Mouse (Mus musculus): ENCODE data around the gene Slc30a5.
"Not testable (repeated sequence)": the region's sequence is repeated elsewhere in the genome, so short reads cannot be mapped to it uniquely, and the experiment has no call there.

Gene Slc30a5

DNA sequence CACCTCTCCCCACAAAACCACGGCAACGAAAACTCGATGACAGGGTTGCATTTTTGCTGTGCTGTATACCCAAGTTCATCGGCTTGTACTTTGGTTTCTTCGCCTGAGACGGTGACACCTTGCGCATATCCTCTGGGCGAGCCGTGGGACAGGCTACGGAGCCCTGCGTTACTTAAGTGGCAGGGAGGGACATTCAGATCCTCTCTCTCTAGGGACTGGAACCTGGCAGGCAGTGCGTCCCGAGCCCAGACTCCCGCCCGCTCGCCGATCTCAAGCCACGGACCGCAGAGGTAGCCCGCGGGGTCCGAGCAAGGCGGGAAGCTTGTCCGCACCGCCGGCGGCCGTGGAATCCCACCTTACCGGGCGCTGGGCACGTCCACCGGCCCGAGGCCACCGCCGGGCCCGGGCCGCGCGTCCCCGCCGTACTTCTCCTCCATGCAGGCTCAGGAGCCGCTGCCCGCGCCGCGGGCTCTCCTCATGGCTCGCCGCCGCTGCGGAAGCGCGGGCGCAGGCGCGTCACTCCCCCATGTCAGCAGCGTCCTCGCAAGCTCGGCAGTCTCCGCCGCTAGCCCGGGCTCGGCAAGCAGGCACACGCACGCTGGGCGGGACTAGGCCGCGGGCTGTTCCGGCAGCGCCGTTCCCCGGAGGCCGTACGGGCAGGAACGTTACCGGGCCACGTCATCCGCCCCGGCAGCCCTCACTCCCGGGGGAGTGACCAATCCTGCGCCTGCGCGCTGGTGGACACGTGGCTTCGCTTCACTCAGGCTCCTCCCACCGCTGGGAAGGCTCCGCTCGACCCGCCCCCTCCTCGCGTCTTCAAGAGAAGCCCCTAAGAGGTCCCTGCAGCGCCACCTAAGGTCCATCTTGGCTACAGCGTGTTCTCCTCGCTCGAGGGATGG, at the start of gene Slc30a5:
Slc30a5 (minus strand) TSS at position 687 of the 899 bp plus-strand sequence.
- peak; percentile 100 for DNase-seq (ENCODE audit: low read depth, low spot score)

DNA sequence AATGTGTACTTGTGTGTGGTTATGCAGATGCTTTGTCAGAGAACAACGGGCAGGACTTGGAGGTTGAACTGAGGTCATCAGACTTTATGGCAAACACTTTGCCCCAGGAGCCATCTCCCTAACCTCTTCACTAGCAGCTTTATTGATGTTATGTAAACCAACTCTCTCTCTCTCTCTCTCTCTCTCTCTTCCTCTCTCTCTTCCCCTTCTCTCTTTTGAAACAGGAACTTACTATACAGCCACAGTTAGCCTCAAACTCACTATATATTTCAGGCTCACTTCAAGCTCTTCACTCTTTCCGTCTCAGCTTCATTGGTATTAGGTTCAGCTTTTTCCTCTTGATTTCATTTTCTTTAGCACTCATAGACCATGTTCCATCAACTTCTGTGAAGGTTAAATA, 48.7 kb upstream of the Slc30a5 start:
- DNase-seq (ENCODE audit: low read depth, low spot score): no peak

DNA sequence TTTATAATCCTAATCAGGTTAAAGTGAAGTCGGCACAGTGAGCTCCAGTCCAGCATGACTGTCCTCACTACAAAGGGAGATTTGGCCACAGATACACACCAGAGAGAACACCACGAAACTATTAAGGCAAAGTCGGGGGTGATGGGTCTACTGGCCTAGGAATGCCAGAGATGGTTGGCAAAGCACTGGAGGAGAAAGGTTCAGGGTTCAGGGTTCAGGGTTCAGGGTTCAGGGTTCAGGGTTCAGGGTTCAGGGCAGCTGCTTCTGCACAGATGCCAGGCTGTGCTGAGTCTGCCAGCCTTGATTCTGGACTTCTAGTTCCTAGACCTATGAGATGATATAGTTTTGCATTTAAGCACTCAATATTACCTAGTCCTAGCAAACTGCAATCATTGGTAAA, 46.6 kb upstream of the Slc30a5 start:
- no peak for DNase-seq (ENCODE audit: low read depth, low spot score)

DNA sequence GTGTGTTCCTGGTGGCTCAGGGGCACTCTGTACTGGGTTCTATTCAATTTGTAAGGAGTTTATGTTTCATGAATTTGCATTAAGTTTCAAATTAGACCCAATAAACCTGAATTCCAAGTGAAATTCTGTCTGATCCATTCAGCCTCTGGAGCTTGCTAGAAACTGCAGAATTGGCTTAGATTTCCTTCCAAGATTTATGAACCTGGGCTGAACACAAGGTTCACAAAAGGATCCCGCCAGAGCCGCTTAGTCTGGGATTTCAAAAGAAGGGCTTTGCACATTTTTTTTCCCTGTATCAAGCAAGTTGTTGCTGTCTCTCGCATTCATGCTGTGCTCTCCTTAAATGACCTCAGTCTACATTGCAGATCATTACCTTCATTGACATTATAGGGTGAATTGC, 46.1 kb upstream of the Slc30a5 start:
- no peak for DNase-seq (ENCODE audit: low read depth, low spot score)

DNA sequence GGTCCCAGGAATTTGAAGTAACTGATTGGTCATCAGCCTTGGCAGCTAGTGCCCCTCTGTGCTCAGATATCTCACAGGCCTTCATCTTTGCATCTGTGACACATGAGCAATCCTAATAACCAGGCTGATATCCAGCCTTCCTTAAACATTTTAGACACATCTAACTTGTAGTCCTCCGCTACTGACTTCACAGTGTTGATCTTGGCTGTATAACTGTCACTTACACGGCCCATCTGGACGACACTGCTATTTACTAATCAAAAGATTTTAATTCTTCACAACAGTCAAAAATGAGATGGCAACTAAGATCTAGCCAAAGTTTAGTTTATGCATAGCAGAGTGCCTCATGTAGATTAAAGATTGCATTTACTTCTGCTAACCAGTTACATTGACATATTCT, 45.0 kb upstream of the Slc30a5 start:
- DNase-seq (ENCODE audit: low read depth, low spot score): no peak

DNA sequence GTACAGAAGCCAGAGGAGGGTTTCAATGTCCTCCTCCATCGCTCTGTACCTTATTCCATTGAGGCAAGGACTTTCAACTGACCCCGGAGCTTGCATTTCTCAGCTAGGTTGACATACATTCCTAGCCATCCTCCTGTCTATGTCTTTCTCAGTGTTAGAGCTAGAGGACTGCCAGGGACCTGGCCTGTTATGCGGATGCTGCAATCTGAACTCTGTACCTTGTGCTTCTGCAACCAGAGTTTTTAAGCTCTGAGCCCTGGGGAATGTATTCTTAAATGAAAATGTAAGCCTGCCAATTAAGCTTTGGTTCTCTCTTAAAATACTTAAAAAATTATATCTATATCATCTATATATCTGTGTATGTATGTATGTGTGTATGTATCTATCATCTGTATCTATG, 44.5 kb upstream of the Slc30a5 start:
- DNase-seq (ENCODE audit: low read depth, low spot score): no peak

DNA sequence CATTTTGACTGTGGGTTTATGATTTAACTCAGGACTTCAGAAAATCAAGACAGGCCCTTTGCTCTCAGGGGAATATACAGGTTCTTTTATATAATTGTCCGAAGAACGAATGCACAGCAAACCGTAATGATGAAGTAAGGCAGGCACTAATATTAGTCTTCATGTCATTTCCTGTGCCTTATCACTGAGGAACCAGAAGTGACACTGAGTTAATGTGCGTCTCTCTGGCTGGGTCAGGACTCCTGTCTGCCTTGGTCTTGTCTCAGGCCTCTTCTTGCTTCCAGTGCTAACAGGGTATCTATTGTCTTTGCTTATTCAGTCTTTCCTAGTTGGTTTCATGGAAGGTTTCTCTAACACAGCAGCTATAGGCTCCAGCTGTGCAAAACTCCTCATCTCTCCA, 41.9 kb upstream of the Slc30a5 start:
- no peak for DNase-seq (ENCODE audit: low read depth, low spot score)

DNA sequence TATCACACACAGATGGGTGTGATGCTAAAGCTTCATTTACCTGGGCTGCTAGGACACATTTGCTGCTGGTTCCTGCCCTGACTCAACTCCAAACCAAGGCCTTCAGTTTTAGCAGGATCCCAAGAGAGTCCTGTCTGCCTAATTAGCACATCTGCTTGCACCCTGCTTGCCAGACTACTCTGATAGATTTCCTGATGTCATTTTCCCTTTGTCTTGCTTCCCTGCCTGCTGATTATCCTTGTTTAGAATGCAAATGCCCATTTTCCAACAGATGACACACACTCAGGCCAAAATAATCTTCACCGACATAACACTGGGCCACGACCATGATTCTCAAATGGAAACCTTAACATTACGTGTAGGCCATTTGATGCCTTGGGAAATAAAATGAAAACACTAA, 41.4 kb upstream of the Slc30a5 start:
- DNase-seq (ENCODE audit: low read depth, low spot score): no peak

DNA sequence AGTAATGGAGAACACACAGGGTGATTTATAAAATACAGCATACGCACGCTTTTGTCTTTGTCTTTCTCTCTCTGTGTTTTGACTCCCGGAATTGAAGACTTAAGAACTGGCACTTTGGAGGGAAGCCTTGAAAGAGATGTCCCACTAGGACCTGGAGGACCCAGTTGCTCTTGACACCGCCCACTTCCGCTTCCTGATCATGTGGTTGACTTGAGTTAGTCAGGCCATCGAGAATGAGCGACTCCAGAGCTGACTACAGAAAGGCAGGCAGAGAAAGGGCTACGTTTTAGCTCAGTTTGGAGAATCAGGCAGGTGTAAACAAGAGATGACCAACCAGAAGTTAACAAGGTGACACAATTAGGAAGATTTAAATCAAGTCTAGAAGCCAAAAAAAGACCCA, 40.3 kb upstream of the Slc30a5 start:
- DNase-seq (ENCODE audit: low read depth, low spot score): no peak

DNA sequence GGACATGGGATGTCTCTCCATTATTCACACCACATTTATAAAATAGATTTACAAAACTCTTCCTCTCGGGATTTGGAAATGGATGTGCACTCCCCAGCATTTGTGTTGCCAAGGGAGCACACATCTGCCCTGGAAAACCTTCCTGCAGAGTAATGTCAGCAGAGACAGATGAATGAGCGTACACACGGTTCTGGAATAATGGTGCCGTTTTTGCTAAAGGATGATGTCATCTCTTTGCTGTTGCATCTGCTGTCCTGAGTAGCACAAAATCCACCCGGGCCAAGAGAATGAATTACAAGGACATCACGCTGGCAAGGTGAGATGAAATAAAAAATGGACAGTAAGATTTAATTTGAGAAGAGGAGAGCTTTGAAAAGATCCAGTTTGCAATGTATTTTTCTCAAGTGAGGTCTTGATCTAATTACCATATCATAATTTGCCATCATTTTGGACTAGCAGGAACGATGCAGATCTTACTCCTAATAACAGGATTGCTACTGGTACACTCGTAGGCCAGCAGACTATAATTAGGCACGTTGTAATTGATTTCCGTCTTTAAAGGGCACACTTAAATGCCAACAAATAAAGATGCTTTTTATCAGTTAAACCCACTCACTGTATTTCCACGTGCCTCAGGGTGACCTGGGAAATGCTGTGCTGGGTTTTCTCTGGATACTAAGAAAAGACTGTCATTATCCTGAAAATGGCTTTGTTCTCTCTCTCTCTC, 38.4 kb upstream of the Slc30a5 start:
- DNase-seq (ENCODE audit: low read depth, low spot score): no peak

DNA sequence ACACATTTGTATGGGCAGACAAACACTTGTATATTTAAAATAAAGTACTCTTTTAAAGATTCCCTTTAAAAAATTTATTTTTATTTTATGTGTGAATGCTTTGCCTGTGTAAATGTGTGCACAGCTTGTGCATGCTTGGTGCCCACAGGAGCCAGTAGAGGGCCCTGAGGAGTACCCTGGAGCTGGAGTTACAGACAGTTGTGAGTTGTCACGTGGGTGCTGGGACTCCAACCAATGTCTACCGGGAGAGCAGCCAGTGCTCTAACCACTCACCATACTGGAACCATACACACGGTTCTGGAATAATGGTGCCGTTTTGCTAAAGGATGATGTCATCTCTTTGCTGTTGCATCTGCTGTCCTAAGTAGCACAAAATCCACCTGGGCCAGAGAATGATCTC, 36.6 kb upstream of the Slc30a5 start:
- DNase-seq (ENCODE audit: low read depth, low spot score): no peak

DNA sequence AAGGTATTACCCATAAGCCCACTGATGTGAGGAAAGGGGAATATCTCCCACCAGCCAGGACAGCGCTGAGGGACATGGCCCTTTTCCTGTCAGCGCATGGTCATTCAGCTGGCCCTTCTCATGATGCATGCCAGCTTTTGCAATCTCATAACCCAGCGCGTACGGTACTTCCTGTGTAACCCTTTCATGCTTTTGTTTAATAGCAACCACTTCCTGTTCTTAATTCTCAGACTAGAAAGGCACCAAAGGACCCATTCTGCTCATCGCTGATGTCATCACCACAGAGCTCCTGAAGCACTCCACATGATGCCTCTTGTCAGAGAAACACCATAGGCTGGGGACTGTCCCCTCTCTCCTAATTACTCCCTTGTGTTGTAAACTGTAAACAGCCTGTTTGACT, 33.1 kb upstream of the Slc30a5 start:
- peak; percentile 86 for DNase-seq (ENCODE audit: low read depth, low spot score)

DNA sequence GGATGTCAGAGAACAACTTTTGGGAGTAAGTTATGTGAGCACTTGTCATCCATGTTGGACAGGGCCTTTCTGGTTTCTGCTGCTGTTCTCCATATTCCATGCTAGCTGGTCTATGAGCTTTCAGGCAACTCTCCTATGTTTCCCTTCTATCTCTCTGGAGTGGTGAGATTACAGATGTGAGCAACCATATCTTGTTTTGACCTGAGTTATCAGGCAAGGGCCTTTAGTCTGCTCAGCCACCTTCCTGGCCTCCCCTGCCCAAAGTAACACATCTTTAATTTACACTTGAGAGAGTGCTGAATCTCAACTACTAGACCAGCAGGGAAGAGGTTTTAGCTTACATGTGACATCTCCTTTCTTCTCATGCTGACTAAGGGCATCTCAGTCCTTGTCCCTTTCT, 32.5 kb upstream of the Slc30a5 start:
- no peak for DNase-seq (ENCODE audit: low read depth, low spot score)

DNA sequence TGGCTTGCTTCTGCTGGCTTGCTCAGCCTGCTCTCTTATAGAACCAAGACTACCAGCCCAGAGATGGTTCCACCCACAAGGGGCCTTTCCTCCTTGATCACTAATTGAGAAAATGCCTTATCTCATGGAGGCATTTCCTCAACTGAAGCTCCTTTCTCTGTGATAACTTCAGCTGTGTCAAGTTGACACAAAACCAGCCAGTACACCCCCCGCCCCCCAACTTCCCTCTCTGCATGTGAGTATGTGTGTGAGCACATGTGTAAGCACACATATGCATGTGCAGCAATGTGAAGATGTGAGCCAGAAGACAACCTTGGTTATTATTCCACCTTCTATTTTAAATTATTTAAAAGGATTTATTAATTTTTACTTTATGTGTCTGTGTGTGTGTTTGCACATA, 30.7 kb upstream of the Slc30a5 start:
- not testable (repeated sequence) for DNase-seq (ENCODE audit: low read depth, low spot score)

DNA sequence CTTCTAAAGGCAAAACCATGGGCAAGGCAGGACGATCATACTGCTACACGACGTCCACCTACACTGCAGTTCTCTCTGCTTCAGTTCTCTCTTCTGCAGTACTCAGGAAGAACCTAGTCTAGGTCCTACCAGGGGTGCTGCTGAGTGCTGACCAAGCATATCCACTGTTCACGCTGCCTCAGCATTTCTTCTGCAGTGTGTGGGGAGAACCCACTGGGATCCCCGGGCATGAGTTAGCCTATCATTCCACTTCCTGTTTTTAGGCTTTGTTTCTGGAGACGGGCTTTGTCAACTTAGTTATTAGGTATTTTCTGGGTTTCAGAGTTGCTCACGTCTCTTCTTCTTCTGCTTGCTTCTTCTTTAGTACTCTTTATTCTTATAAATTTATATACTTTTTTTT, 25.9 kb upstream of the Slc30a5 start:
- DNase-seq (ENCODE audit: low read depth, low spot score): no peak

DNA sequence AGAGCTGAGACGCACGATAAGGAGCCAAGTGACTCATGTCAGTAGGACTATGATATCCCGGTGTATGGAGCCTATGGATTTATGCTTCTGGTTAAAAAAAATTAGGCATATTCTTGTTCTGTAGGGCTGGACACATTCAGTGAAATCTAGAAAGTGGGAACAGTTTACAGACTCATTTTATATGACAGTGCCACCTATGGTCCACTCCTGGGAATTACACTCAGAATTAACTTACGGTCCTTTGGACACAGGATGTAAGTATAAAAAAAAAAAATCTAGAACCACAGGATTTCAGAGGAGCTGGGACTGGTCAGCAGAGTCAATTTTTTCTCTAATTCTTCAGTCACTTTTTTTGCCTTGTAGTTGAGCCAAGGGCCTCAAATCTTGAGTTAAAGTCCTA, 20.9 kb upstream of the Slc30a5 start:
- DNase-seq (ENCODE audit: low read depth, low spot score): peak; percentile 73

DNA sequence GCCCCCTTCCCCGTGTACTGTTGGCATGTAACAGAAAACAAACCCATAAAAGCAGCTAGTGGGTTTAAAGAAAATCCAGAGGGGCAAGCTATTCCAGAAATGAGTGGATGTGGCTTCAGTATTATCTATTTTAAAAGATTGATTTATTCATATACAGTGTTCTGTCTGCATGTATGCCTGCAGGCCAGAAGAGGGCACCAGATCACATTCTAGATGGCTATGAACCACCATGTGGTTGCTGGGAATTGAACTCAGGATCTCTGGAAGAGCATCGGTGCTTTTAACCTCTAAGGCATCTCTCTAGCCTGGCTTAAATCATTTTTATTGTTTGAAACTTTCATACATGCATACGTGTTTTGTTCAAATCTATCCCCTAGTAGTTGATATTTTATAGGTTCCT, 19.9 kb upstream of the Slc30a5 start:
- DNase-seq (ENCODE audit: low read depth, low spot score): peak; percentile 45

DNA sequence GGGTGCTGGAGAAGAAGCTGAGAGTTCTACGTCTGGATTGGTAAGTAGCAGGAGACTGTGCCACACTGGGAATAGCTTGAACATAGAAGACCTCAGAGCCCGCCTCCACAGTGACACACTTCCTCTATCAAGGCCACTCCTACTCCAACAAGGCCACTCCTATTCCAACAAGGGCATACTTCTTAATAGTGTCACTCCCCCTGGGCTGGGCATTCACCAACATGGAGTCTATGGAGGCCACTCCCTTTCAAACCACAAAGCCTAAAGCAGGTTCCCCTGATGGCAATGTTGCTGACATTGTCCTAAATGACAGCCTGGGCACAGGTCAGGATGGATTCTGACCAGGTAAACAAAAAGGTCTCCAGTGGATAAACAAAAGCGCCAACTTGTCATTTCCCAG, 15.9 kb upstream of the Slc30a5 start:
- DNase-seq (ENCODE audit: low read depth, low spot score): no peak

DNA sequence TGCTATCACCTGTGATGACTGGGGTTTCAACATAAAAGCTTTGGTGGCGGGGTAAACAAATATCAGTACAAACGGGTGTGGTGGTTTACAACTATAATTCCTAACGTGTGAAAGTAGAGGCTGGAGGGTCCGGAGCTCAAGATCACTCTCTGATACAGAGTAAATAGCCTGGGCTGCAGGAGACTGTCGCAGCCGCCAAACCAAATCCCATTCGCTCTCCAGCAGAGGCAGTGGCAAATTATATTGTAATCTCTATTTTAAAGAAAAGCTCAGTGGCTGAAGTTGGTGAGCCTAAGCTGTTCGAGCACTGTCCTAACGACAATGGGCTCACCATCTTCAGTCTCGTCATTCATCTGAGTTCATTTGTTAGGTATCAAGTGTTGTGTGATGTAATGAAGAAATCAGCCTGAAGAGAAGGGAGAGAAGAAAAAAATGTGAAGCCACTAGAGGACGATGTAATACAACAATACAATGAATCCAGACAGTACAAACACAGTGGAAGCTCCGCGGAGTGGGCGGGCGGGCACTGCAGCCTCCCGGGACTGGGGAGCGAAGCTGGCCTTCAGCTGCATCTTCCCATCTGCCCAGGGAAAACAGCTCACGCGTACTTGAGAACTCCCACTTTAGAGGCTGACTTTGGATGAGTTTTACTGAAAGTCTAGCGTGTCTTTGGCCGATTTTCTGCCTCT, 13.8 kb upstream of the Slc30a5 start:
- DNase-seq (ENCODE audit: low read depth, low spot score): no peak

DNA sequence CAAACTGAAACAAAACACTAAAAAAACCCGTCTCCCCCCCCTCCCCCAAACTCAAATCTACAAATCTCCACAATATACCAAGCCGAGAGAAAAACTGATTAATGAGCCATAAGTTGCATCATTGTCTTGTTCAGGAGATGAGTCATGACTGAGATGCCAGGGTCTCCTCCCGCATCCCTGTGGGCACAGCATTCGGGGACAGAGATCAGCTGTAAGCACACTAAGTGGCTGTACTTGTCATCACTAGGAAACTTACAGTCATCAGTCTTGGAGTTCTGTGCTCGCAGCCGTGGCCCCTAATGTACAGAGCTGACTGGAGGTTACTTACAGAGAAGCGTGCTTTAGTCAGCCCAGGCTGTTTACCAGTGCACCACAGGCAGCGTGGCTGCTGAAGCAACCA, 13.0 kb upstream of the Slc30a5 start:
- no peak for DNase-seq (ENCODE audit: low read depth, low spot score)

DNA sequence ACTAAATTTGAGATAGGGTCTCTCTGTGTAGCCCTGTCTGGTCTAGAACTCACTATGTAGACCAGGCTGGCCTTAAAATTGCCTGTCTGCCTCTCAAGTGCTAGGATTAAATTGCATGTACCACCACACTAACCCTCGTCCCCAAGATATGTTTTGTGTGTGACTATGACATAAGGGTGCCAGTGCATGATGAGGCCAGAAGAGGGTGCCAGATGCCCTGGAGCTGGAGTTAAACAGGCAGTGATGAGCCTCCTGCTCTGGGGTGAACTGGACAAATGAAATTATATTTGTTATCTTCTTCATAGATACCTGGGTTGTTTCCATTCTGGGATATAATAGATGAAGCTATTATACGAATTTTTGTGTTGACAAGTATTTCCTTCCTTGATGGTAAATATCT, 10.7 kb upstream of the Slc30a5 start:
- DNase-seq (ENCODE audit: low read depth, low spot score): peak; percentile 38

DNA sequence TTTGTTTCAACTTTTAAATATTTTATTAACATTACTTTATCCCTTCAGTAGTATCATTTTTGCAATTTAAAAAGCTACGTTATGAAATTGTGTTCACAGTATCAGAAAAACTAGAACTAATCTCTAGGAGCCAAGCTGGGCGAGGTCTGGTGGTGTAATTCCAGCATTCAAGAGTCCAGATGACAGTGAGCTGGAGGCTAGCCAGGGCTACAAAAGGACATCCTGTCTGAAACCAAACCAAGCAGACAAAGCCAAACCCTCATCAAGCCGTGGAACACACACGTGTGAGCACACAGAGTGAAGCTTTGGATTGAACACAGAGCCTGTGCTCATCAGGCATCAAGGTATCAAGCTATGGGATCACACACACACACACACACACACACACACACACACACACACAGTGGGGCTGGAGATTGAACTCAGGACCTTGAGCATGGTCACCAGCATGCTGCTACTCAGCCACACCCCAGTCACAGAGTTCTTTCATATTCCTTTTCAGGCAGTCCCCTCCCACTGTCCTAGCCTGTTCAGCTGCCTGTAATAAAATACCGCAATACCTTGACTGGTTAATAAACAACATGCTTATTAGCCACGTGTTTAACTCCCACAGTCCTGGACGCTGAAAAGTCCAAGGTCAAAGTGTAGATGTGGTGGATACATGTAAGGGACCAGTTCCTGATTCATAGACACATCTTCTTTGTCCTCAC, 9.9 kb upstream of the Slc30a5 start:
- no peak for DNase-seq (ENCODE audit: low read depth, low spot score)
